Mouse (Mus musculus) kidney, adult 2 months (tissue): ENCODE measurements around the gene Hoxa13. TPM values are rescaled to one million over a fixed set of nuclear protein-coding genes. Genes with fewer than 3 reads are reported as not detected.

Source experiments
- DNase-seq: peaks from one replicate; pipeline ENCODE4 v3.0.0; 2021
- H3K27ac ChIP-seq: fragments of 200-500 bp; 2 replicates; pipeline ENCODE4 v1.5.1; 2012; ENCODE audit warnings: low read depth, low read length, control low read depth, inconsistent platforms; ENCODE audit not compliant: insufficient read depth
- H3K27me3 ChIP-seq: fragments of 200-500 bp; replicated peaks from 2 replicates; pipeline ENCODE4 v1.6.1; 2012; ENCODE audit warnings: mild to moderate bottlenecking, moderate library complexity, low read length, inconsistent platforms; ENCODE audit not compliant: control insufficient read depth, insufficient read depth
- H3K36me3 ChIP-seq: fragments of 200-500 bp; 2 replicates; pipeline ENCODE4 v1.6.1; 2012; ENCODE audit warnings: mild to moderate bottlenecking, moderate library complexity, low read length, inconsistent platforms; ENCODE audit not compliant: control insufficient read depth, insufficient read depth
- H3K4me1 ChIP-seq: fragments of 200-500 bp; 2 replicates; pipeline ENCODE4 v1.6.1; 2011; ENCODE audit warnings: low read length; ENCODE audit not compliant: control insufficient read depth, insufficient read depth
- H3K4me3 ChIP-seq: fragments of 200-500 bp; 2 replicates; pipeline ENCODE4 v1.5.1; 2011; ENCODE audit warnings: mild to moderate bottlenecking, low read depth, low read length, control low read depth; ENCODE audit not compliant: insufficient read depth
- CTCF ChIP-seq: fragments of 200-500 bp; conservative IDR thresholded peaks from 2 replicates; pipeline ENCODE4 v1.5.1; 2011; ENCODE audit warnings: low read depth, mild to moderate bottlenecking, control low read depth, low read length, moderate library complexity, mixed read lengths; ENCODE audit not compliant: insufficient read depth, insufficient read length
- POLR2A ChIP-seq: fragments of 200-500 bp; IDR thresholded peaks from one replicate; pipeline ENCODE4 v1.6.1; 2011; ENCODE audit warnings: low read depth, low read length, control low read depth
- WGBS: fragments of 180-500 bp; shearing (Covaris S2); methylation state at CpG from one replicate; pipeline ENCODE4 v1.1.7; 2018; 5-methylcytosine and 5-hydroxymethylcytosine counted together
- polyA plus RNA-seq: library from polyadenylated mRNA; depleted of rRNA; stranded (reverse); fragments of >200 nt; gene quantifications from 2 replicates; pipeline ENCODE4 v1.2.3, GENCODE M21; 2012

Hoxa13 gene
- polyA plus RNA-seq, 1 experiment: not detected

GRCm38 (mm10) chr6:52234428-52235140, 26.1 kb downstream of the Hoxa13 start:
- WGBS: 4% methylated on average over 68 of the region's 68 CpGs
- no peak for TF ChIP-seq CTCF
- TF ChIP-seq POLR2A: peak; percentile 37
- H3K27me3 ChIP-seq: no peaks in the 10 kb centered on the region
- peak; percentile 87 for DNase-seq
- peak overlapping the region; percentile 71 for H3K4me3 ChIP-seq
- H3K36me3 ChIP-seq: no peaks in the 10 kb centered on the region
- H3K27ac ChIP-seq: peak overlapping the region; percentile 90
- peaks cover 23% of the 10 kb centered on the region for H3K4me1 ChIP-seq

GRCm38 (mm10) chr6:52233546-52234427, 26.9 kb downstream of the Hoxa13 start:
- DNase-seq: peak; percentile 94
- Histone ChIP-seq H3K4me3 (peak overlapping the region; percentile 71), H3K36me3 (no peaks in the 10 kb centered on the region), H3K27ac (peak overlapping the region; percentile 90), H3K27me3 (no peaks in the 10 kb centered on the region), H3K4me1 (peaks cover 23% of the 10 kb centered on the region)
- no peak for TF ChIP-seq CTCF
- TF ChIP-seq POLR2A: peak; percentile 49
- 2% methylated on average over 70 of the region's 70 CpGs for WGBS

- Histone ChIP-seq H3K36me3 (no peaks in the 10 kb centered on the region), H3K27me3 (no peaks in the 10 kb centered on the region), H3K27ac (peak overlapping the region; percentile 90), H3K4me1 (peaks cover 23% of the 10 kb centered on the region), H3K4me3 (peak overlapping the region; percentile 71)
- DNase-seq: no peak
- 4% methylated on average over 23 of the region's 23 CpGs for whole genome bisulfite sequencing
- no peak for TF ChIP-seq POLR2A
- TF ChIP-seq CTCF: no peak
Observed at GRCm38 (mm10) chr6:52232984-52233545, 27.6 kb downstream of the Hoxa13 start.

DNA sequence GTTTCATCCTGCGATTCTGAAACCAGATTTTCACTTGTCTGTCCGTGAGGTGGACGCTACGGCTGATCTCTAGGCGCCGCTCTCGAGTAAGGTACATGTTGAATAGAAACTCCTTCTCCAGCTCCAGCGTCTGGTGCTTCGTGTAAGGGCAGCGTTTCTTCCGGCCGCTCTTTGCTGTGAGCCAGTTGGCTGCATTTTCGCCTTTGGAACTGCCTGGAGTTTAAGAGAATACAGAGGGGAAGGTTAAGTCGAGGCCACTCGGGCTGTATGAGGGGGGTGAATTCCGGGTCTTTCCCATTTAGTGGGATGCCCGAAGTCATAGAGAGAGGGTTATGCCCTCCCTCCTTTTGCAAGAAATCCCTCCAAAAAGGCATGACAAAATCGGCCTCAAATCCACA, 28.1 kb downstream of the Hoxa13 start:
- whole genome bisulfite sequencing: under 1% methylated on average over 18 of the region's 18 CpGs
- peaks cover 20% of the 10 kb centered on the region for H3K4me1 ChIP-seq
- TF ChIP-seq POLR2A: no peak
- no peak for TF ChIP-seq CTCF
- H3K4me3 ChIP-seq: peak overlapping the region; percentile 71
- H3K36me3 ChIP-seq: no peaks in the 10 kb centered on the region
- no peaks in the 10 kb centered on the region for H3K27me3 ChIP-seq
- DNase-seq: peak; percentile 89
- H3K27ac ChIP-seq: peak overlapping the region; percentile 90

DNA sequence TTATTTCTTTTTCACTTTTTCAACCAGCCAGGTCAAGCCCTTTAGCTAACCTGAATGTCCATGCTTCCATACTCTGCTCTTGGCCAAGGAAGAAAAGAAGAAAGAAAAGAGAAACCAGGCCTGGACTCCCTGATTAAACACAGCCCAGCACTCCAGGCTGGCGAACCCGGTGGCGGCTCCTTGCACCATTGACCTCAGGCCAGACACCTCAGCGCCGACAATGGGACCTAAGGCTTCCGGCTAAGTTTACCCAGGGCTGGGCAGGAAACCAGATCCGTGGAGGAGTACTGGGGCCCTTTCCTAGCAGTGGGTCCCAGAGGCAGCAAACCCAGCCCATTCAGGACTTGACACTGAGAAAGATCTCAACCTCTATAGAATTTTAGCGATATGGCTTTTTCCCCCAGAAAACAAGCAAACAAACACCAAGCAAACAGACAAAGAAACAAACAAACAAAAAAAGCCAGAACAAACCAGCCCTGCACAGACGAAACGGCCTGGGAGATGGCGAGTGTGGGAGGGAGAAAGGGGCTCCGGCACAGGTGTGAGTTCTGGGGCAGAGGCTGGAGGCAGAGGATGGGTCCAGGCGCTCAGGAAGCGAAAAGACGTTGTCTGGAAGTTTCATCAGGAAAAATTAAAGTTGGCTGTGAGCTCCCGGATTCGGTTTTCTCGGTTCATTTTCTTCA, 28.7 kb downstream of the Hoxa13 start:
- Histone ChIP-seq H3K27me3 (no peaks in the 10 kb centered on the region), H3K4me1 (peaks cover 20% of the 10 kb centered on the region), H3K4me3 (peak overlapping the region; percentile 71), H3K27ac (peak overlapping the region; percentile 90), H3K36me3 (no peaks in the 10 kb centered on the region)
- no peak for TF ChIP-seq CTCF
- WGBS: 2% methylated on average over 18 of the region's 18 CpGs
- peak; percentile 85 for DNase-seq

DNA sequence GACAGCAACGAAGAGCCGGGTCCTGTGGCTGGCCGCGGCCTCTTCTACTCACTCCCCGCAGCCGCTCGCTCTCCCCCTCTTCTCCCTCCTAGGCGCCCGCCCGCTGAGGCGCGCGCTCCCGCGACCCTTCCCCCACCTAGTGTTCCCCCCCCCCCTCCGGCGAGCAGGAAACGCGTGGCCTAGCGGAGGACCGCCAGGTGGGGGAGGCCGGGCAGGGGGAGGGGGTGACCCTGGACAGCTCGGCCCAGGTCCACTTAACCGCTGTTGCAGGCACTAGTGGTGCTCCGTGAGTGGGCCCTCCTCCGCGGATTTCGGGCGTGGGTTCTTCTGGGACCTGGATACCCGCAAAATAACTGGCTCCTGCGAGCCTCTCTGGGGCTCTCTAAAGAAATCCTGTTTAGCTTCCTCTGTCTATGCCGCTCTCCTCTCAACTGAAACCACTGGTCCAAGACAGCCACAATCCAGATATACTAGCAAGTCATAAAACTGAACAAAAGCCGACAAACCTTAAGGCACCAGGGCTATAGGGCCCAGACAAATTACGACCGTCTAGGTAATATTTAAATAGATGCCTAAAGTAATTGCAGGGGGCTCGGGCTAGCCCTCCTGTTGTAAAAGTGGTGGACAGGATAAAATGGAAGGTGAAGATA, 30.0 kb downstream of the Hoxa13 start, which contains the start of gene Hoxa9:
TSS of gene Hoxa9 (minus strand) at position 574 of the 650 bp plus-strand sequence.
- H3K4me1 ChIP-seq: peaks cover 6% of the 10 kb centered on the region
- WGBS: 8% methylated on average over 20 of the region's 36 CpGs
- peak; percentile 79 for DNase-seq
- peak within 1 kb of the TSS; percentile 98 for H3K27ac ChIP-seq
- no peaks in the 10 kb centered on the region for H3K27me3 ChIP-seq
- no peaks in the 10 kb centered on the region for H3K36me3 ChIP-seq
- peak within 1 kb of the TSS; percentile 84 for H3K4me3 ChIP-seq
- TF ChIP-seq CTCF (no peak), POLR2A (no peak)
